Mouse (Mus musculus): Measurements from ENCODE around the gene Lmo3. TPM values are rescaled to one million over a fixed set of nuclear protein-coding genes. Genes with fewer than 3 reads are reported as not detected.
A peak's percentile ranks its signal among the peaks of the same experiment; 100 is the strongest.

Lmo3 gene
- polyA plus RNA-seq, 1 experiment, result not detected

DNA sequence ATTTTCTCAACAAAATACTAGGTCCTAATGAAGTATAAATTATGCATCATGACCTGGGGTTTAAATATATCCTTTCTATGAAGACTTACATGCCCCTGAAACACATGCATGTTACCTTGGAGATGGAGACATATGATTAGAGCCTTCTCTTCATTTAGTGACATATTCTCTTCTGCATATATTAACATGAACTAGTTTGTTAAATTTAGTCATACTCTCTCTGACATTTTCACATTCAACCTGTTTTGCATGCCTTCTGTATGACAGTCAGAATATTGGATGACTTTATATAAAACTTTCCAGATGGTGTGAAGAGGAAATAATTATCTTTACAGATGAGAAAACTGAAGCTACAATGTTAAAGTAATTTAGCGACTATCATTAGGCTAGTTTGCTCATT lies 77.8 kb downstream of the Lmo3 start:
- H3K9me3 ChIP-seq (replicated peaks; ENCODE audit: control insufficient read depth, insufficient read depth, low read length, poor library complexity, severe bottlenecking), result no peaks in the 10 kb centered on the region
- TF ChIP-seq CTCF (IDR thresholded peaks at IDR 0.05; ENCODE audit: low read depth, low read length) (no peak), EP300 (IDR thresholded peaks at IDR 0.05; ENCODE audit: insufficient read depth, low read depth, low read length) (no peak), POLR2A (IDR thresholded peaks at IDR 0.05; ENCODE audit: insufficient read depth, low read length) (no peak)
- no peaks in the 10 kb centered on the region for H3K4me1 ChIP-seq (ENCODE audit: control insufficient read depth, insufficient read depth, low read length)
- H3K4me3 ChIP-seq (ENCODE audit: low read depth, low read length), result no peak overlapping the region
- no peak overlapping the region for H3K9ac ChIP-seq (ENCODE audit: low read depth, poor library complexity, severe bottlenecking)
- H3K27ac ChIP-seq (ENCODE audit: insufficient read depth, low read length), result no peak overlapping the region
- H3K36me3 ChIP-seq (ENCODE audit: control insufficient read depth, insufficient read depth, low read length, poor library complexity, severe bottlenecking), result no peaks in the 10 kb centered on the region
- H3K27me3 ChIP-seq (ENCODE audit: control insufficient read depth, insufficient read depth, low read length, poor library complexity, severe bottlenecking), result no peaks in the 10 kb centered on the region

DNA sequence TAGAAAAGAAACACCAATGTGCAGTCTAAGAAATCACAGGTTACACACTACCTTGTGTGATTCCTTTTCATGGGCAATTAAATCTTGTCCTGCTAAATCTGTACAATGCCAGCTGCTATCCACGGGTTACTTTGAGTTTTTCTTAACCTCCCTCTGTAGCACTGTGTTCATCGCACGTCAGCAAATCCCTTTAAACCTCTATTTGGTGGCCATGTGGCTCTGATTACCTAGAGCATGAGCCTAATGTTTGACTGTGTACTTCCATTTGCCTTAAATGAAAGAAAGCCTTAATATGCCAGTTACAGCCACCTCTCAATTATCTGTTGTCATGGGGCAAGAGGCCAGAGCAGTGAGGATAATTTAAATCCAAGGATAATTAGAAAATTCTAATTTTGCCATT lies 98.9 kb downstream of the Lmo3 start:
- no peaks in the 10 kb centered on the region for H3K4me1 ChIP-seq (ENCODE audit: control insufficient read depth, insufficient read depth, low read length)
- H3K9me3 ChIP-seq (replicated peaks; ENCODE audit: control insufficient read depth, insufficient read depth, low read length, poor library complexity, severe bottlenecking), result no peaks in the 10 kb centered on the region
- H3K27ac ChIP-seq (ENCODE audit: insufficient read depth, low read length), result no peak overlapping the region
- H3K9ac ChIP-seq (ENCODE audit: low read depth, poor library complexity, severe bottlenecking), result no peak overlapping the region
- no peaks in the 10 kb centered on the region for H3K27me3 ChIP-seq (ENCODE audit: control insufficient read depth, insufficient read depth, low read length, poor library complexity, severe bottlenecking)
- TF ChIP-seq EP300 (IDR thresholded peaks at IDR 0.05; ENCODE audit: insufficient read depth, low read depth, low read length) (no peak), POLR2A (IDR thresholded peaks at IDR 0.05; ENCODE audit: insufficient read depth, low read length) (no peak), CTCF (IDR thresholded peaks at IDR 0.05; ENCODE audit: low read depth, low read length) (no peak)
- H3K36me3 ChIP-seq (ENCODE audit: control insufficient read depth, insufficient read depth, low read length, poor library complexity, severe bottlenecking), result no peaks in the 10 kb centered on the region
- no peak overlapping the region for H3K4me3 ChIP-seq (ENCODE audit: low read depth, low read length)

DNA sequence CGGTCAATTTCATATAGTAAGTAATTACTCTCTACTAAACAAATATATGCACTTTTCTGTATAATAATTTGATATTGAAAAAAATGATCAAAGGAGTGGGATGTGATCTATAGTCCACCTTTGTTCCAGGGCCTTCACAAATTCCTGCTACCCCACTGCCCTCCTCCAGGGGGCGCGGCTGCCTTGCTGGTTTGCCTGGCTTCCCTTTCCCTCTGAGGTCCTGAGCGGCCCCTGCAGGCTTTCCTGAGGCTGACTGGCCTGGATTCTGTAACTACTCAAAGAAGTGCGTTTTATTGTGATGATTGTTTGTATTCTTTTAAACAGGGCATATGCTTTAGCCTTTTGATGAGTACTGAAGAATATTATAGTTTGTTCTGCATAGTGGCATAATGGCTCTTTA lies 104.2 kb downstream of the Lmo3 start:
- no peak overlapping the region for H3K4me3 ChIP-seq (ENCODE audit: low read depth, low read length)
- H3K9me3 ChIP-seq (replicated peaks; ENCODE audit: control insufficient read depth, insufficient read depth, low read length, poor library complexity, severe bottlenecking), result no peaks in the 10 kb centered on the region
- no peak overlapping the region for H3K27ac ChIP-seq (ENCODE audit: insufficient read depth, low read length)
- TF ChIP-seq POLR2A (IDR thresholded peaks at IDR 0.05; ENCODE audit: insufficient read depth, low read length) (no peak), EP300 (IDR thresholded peaks at IDR 0.05; ENCODE audit: insufficient read depth, low read depth, low read length) (0 out of 2 replicates have a peak, but pooled peaks have one; percentile 13), CTCF (IDR thresholded peaks at IDR 0.05; ENCODE audit: low read depth, low read length) (peak; percentile 91)
- no peaks in the 10 kb centered on the region for H3K27me3 ChIP-seq (ENCODE audit: control insufficient read depth, insufficient read depth, low read length, poor library complexity, severe bottlenecking)
- H3K36me3 ChIP-seq (ENCODE audit: control insufficient read depth, insufficient read depth, low read length, poor library complexity, severe bottlenecking), result no peaks in the 10 kb centered on the region
- H3K9ac ChIP-seq (ENCODE audit: low read depth, poor library complexity, severe bottlenecking), result no peak overlapping the region
- H3K4me1 ChIP-seq (ENCODE audit: control insufficient read depth, insufficient read depth, low read length), result no peaks in the 10 kb centered on the region

DNA sequence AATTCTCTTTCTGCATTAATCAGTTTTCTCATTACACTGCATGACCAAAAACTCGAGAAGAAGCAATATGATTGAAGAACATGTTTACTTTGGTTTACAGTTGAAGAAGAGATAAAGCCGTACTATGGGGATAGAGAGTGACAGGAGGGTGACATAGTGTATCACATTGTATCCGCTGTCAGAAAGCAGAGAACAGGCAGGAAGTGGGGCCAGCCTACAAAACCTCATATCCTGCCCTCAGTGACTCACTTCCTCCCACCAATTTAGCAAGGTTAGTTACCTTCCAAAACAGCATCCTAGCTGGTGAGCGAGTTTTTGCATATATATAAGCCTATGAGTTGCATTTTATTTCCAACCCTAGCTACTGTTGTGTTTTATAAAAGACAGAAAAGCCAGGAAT lies 112.6 kb downstream of the Lmo3 start:
- Histone ChIP-seq H3K36me3 (ENCODE audit: control insufficient read depth, insufficient read depth, low read length, poor library complexity, severe bottlenecking) (no peaks in the 10 kb centered on the region), H3K4me1 (ENCODE audit: control insufficient read depth, insufficient read depth, low read length) (no peaks in the 10 kb centered on the region), H3K9me3 (replicated peaks; ENCODE audit: control insufficient read depth, insufficient read depth, low read length, poor library complexity, severe bottlenecking) (no peaks in the 10 kb centered on the region), H3K27me3 (ENCODE audit: control insufficient read depth, insufficient read depth, low read length, poor library complexity, severe bottlenecking) (no peaks in the 10 kb centered on the region), H3K4me3 (ENCODE audit: low read depth, low read length) (no peak overlapping the region), H3K27ac (ENCODE audit: insufficient read depth, low read length) (no peak overlapping the region), H3K9ac (ENCODE audit: low read depth, poor library complexity, severe bottlenecking) (no peak overlapping the region)
- TF ChIP-seq POLR2A (IDR thresholded peaks at IDR 0.05; ENCODE audit: insufficient read depth, low read length) (no peak), CTCF (IDR thresholded peaks at IDR 0.05; ENCODE audit: low read depth, low read length) (no peak), EP300 (IDR thresholded peaks at IDR 0.05; ENCODE audit: insufficient read depth, low read depth, low read length) (no peak)

DNA sequence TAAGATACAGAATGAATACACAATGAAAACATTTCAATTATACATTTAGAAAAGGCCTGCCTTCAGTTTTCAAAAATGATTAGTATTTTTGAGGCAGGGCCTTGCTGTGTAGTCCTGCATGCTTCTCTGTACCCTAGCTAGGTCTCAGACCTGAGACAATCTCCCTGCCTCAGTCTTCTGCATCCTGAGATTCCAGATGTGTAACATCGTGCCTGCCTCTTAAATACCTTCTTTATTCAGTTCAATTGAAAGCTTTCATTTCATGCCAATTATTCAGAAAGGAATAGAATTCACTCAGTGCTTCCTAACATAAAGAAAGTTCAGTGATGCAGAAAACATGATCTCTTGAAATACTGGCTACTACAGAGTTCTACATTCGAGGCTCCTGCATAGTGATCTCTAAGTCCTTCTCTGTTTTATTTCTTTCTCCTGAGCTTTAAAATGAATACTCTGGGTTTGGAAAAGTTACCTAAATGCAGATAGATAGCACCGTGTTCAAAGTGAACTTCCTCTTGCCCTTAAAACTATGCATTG lies 137.2 kb downstream of the Lmo3 start:
- Histone ChIP-seq H3K9ac (ENCODE audit: low read depth, poor library complexity, severe bottlenecking) (no peak overlapping the region), H3K4me1 (ENCODE audit: control insufficient read depth, insufficient read depth, low read length) (no peaks in the 10 kb centered on the region), H3K27me3 (ENCODE audit: control insufficient read depth, insufficient read depth, low read length, poor library complexity, severe bottlenecking) (no peaks in the 10 kb centered on the region), H3K27ac (ENCODE audit: insufficient read depth, low read length) (no peak overlapping the region), H3K36me3 (ENCODE audit: control insufficient read depth, insufficient read depth, low read length, poor library complexity, severe bottlenecking) (no peaks in the 10 kb centered on the region), H3K4me3 (ENCODE audit: low read depth, low read length) (no peak overlapping the region), H3K9me3 (replicated peaks; ENCODE audit: control insufficient read depth, insufficient read depth, low read length, poor library complexity, severe bottlenecking) (no peaks in the 10 kb centered on the region)
- TF ChIP-seq CTCF (IDR thresholded peaks at IDR 0.05; ENCODE audit: low read depth, low read length) (no peak), POLR2A (IDR thresholded peaks at IDR 0.05; ENCODE audit: insufficient read depth, low read length) (no peak), EP300 (IDR thresholded peaks at IDR 0.05; ENCODE audit: insufficient read depth, low read depth, low read length) (no peak)

DNA sequence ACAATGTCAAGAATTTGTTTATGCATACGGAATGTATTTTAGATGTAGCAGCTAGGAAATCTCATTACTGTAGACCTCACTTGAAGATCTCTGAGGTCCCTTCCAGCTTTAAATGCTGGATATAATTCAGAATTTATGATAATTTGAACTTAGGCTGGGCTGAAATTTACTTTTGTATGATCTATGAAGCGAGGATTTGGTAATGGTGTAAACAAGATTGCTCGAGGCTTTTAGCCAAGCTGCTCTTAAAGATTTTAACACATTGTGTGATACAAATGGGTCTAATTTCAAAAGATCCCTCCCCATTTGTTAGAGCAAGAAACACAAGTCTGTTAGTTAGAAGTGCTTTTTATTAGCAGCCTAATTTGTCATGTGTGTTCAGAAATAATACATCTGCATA lies 144.4 kb downstream of the Lmo3 start:
- no peak for TF ChIP-seq EP300 (IDR thresholded peaks at IDR 0.05; ENCODE audit: insufficient read depth, low read depth, low read length)
- TF ChIP-seq POLR2A (IDR thresholded peaks at IDR 0.05; ENCODE audit: insufficient read depth, low read length), result no peak
- no peak for TF ChIP-seq CTCF (IDR thresholded peaks at IDR 0.05; ENCODE audit: low read depth, low read length)
- H3K4me1 ChIP-seq (ENCODE audit: control insufficient read depth, insufficient read depth, low read length), result no peaks in the 10 kb centered on the region
- no peak overlapping the region for H3K9ac ChIP-seq (ENCODE audit: low read depth, poor library complexity, severe bottlenecking)

More for the DNA sequence above, 144.4 kb downstream of the Lmo3 start:
- H3K27ac ChIP-seq (ENCODE audit: insufficient read depth, low read length), result no peak overlapping the region
- H3K9me3 ChIP-seq (replicated peaks; ENCODE audit: control insufficient read depth, insufficient read depth, low read length, poor library complexity, severe bottlenecking), result no peaks in the 10 kb centered on the region
- H3K27me3 ChIP-seq (ENCODE audit: control insufficient read depth, insufficient read depth, low read length, poor library complexity, severe bottlenecking), result peaks cover 1% of the 10 kb centered on the region; the same call in 1 of the 2 replicates
- no peaks in the 10 kb centered on the region for H3K36me3 ChIP-seq (ENCODE audit: control insufficient read depth, insufficient read depth, low read length, poor library complexity, severe bottlenecking)
- H3K4me3 ChIP-seq (ENCODE audit: low read depth, low read length), result no peak overlapping the region
